Comparison of ENCODE assay signal across 8 mouse cellular contexts in the genomic region with DNA sequence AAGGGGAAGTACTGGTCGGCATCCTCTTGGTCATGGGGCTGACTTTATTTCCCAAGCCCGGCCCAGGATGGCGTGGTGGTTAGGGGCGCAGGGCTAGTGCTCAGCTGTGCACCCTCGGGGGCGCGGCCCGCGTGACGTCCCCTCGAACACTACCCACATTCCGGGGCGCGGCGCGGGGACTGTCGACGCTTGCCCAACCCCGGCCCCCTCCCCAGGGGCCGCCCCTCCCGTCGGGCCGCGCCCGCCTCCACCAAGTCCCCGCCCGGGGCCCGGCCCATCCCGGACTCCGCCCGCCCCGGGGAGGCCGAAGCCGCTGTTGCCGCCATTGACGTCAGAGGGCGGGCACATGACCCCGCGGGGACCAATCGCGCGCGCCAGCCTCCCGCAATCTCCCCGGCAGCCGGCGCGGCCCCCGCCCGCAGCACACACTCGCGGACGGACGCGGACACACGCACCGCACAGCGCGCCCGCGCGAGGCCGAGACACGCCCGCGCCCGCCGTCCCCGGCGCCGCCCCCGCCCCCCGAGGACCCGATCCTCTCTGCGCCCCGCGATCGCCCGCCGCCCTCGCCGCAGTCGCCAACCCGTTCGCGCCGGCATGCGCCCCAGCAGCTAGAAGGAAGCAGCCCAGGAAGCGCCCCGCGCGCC. TPM values are rescaled to one million over a fixed set of nuclear protein-coding genes. Genes with fewer than 3 reads are reported as not detected.
A peak's percentile ranks its signal among the peaks of the same experiment; 100 is the strongest.
DNase-seq lines count a peak whose midpoint lies in the region; ATAC-seq and TF ChIP-seq lines count a peak whose summit lies in the region.

No protein-coding gene starts in this region.

- no peaks in the 10 kb centered on the region for H3K27me3 ChIP-seq in hindbrain, embryonic 16.5 days (replicated peaks; ENCODE audit: control insufficient read depth, insufficient read depth, low read length)

- WGBS in hindbrain, embryonic 16.5 days, result under 1% methylated on average over 31 of the region's 92 CpGs
- WGBS in macrophage (ENCODE audit: missing documents), result 2% methylated on average over 50 of the region's 92 CpGs

- no peak for TF ChIP-seq CTCF in left cerebral cortex, adult 2 months (IDR thresholded peaks at IDR 0.05)

- H3K4me1 ChIP-seq in hindbrain, embryonic 16.5 days (ENCODE audit: control insufficient read depth, insufficient read depth, low read depth, low read length), result peaks cover 14% of the 10 kb centered on the region

- H3K9ac ChIP-seq in hindbrain, embryonic 16.5 days (ENCODE audit: low read depth, low read length), result peak overlapping the region; percentile 98

- H3K9me3 ChIP-seq in hindbrain, embryonic 16.5 days (ENCODE audit: control insufficient read depth, low read length), result no peaks in the 10 kb centered on the region

- ATAC-seq in hindbrain, embryonic 16.5 days, result peak; percentile 86

- H3K79me2 ChIP-seq in macrophage (ENCODE audit: inconsistent target), result peaks cover 45% of the 10 kb centered on the region

- peak overlapping the region; percentile 94 for H3K27ac ChIP-seq in hindbrain, embryonic 16.5 days (ENCODE audit: low read depth, low read length)
- peak overlapping the region; percentile 93 for H3K27ac ChIP-seq in left cerebral cortex, adult 2 months
- peak overlapping the region; percentile 76 for H3K27ac ChIP-seq in macrophage

- no peaks in the 10 kb centered on the region for H3K36me3 ChIP-seq in hindbrain, embryonic 16.5 days (ENCODE audit: control insufficient read depth, insufficient read depth, low read length)
- H3K36me3 ChIP-seq in macrophage (ENCODE audit: inconsistent target), result no peaks in the 10 kb centered on the region

- DNase-seq in ZHBTc4 (ENCODE audit: low read depth, low spot score), result peak; percentile 94
- DNase-seq in cerebellum, postnatal 4 days (ENCODE audit: low spot score in 2 of 2), result peak; percentile 85 to 91
- peak; percentile 93 for DNase-seq in gastrocnemius, adult 18-20 months (ENCODE audit: low spot score)
- peak; percentile 96 to 97 for DNase-seq in left cerebral cortex, adult 2 months (ENCODE audit: extremely low spot score in 1 of 2, low spot score in 2 of 2)
- DNase-seq in retina, postnatal 7 days (ENCODE audit: low read depth, low spot score), result peak; percentile 79
- DNase-seq in urinary bladder, adult 18-20 months (ENCODE audit: low spot score in 2 of 2), result peak; percentile 92 to 93

- intact Hi-C loops in left cerebral cortex, adult 2 months (cut with DNase I), result loop anchor here (2.0 to 5.0 kb wide), 2 partner anchors 76 to 122 kb away; no protein-coding TSS in a partner anchor

- peak overlapping the region; percentile 89 for H3K4me2 ChIP-seq in hindbrain, embryonic 16.5 days (ENCODE audit: low read length)

- peak overlapping the region; percentile 64 for H3K4me3 ChIP-seq in hindbrain, embryonic 16.5 days (ENCODE audit: low read length)
- peak overlapping the region; percentile 96 for H3K4me3 ChIP-seq in left cerebral cortex, adult 2 months
- no peak overlapping the region; the same call in 1 of the 2 replicates for H3K4me3 ChIP-seq in macrophage (ENCODE audit: inconsistent target)

RNA-seq across cellular contexts. Expression of gene Cmip, which starts 0.4 kb away (rescaled TPM):
- total RNA-seq in gastrocnemius, adult 18-20 months (2021), result 1 to 10 TPM; 6.8 to 8.5 TPM
- polyA plus RNA-seq in hindbrain, embryonic 16.5 days (2015; fragmentation: Nextera tagmentation; extraction: Ambion mirVana), result 136 and 143 TPM in 2 replicates
- total RNA-seq in left cerebral cortex, adult 2 months (2021), result 100 to 1,000 TPM; 339 to 342 TPM
- 100 to 1,000 TPM in 23 of 26 experiments, 10 to 100 TPM in 3; 61.7 to 168 (median 115) TPM for total RNA-seq in macrophage (2018; cell fraction: chromatin; rRNA removed)
- 10 to 100 TPM; 66.7 to 95.6 (median 83.4) TPM for total RNA-seq in macrophage (2018; cell fraction: cytosol; rRNA removed)
- total RNA-seq in macrophage (2018; cell fraction: nucleus; rRNA removed), result 10 to 100 TPM; 49.1 to 97.6 (median 85.9) TPM
- polyA plus RNA-seq in macrophage (2018), result 47.6 to 64.8 TPM (median 62.8 TPM) in 3 replicates

Comparison
In these comparisons a context has a peak if more than half of its experiments do, and no peak if none do; other contexts are left out.
1. RNA of gene Cmip, which starts 0.4 kb away (total RNA-seq): 339 to 342 TPM in left cerebral cortex, adult 2 months; 6.8 to 8.5 TPM in gastrocnemius, adult 18-20 months; every median in the first group is over 10 times any median in the second.
2. Peak in every context shown above with its lines, with median percentiles within 50 percentile points of each other: DNase-seq and H3K27ac ChIP-seq.